Mouse (Mus musculus) embryo, embryonic 11.5 days (tissue): ENCODE measurements around the gene Add3.

Experiments
- DNase-seq: peaks from one replicate; pipeline ENCODE4 v3.0.0-alpha.2; 2012; ENCODE audit warnings: low read depth, low spot score

Add3 gene

GRCm38 (mm10) chr19:53140044-53140803, at the start of gene Add3:
Gene Add3 (plus strand): TSS chr19:53140443.
- no peak for DNase-seq

GRCm38 (mm10) chr19:53090677-53091076, 49.6 kb upstream of the Add3 start:
- DNase-seq, result no peak

- no peak for DNase-seq
These were observed 48.0 kb upstream of the Add3 start for GRCm38 (mm10) chr19:53092251-53092650.

- DNase-seq, result no peak
These were observed 46.9 kb upstream of the Add3 start for GRCm38 (mm10) chr19:53093294-53093693.

GRCm38 (mm10) chr19:53094684-53095083, 45.6 kb upstream of the Add3 start:
- DNase-seq, result no peak

- no peak for DNase-seq
These were observed 38.6 kb upstream of the Add3 start for GRCm38 (mm10) chr19:53101374-53102300.

GRCm38 (mm10) chr19:53105374-53106090, 34.7 kb upstream of the Add3 start:
- DNase-seq, result peak; percentile 54

- no peak for DNase-seq
These were observed 33.3 kb upstream of the Add3 start for GRCm38 (mm10) chr19:53106952-53107351.

GRCm38 (mm10) chr19:53107361-53108247, 32.6 kb upstream of the Add3 start:
- DNase-seq, result no peak

GRCm38 (mm10) chr19:53111996-53112590, 28.1 kb upstream of the Add3 start:
- DNase-seq, result no peak

GRCm38 (mm10) chr19:53119255-53119795, 20.9 kb upstream of the Add3 start:
- no peak for DNase-seq

- no peak for DNase-seq
These were observed 19.8 kb upstream of the Add3 start for GRCm38 (mm10) chr19:53120483-53120882.

GRCm38 (mm10) chr19:53122641-53123241, 17.5 kb upstream of the Add3 start:
- DNase-seq, result no peak

GRCm38 (mm10) chr19:53123301-53123700, 16.9 kb upstream of the Add3 start:
- DNase-seq, result no peak

- DNase-seq, result no peak
These were observed 14.6 kb upstream of the Add3 start for GRCm38 (mm10) chr19:53125679-53126078.

GRCm38 (mm10) chr19:53126546-53126945, 13.7 kb upstream of the Add3 start:
- DNase-seq, result no peak

- no peak for DNase-seq
These were observed 12.6 kb upstream of the Add3 start for GRCm38 (mm10) chr19:53127320-53128291.

GRCm38 (mm10) chr19:53128494-53129337, 11.5 kb upstream of the Add3 start:
- DNase-seq, result no peak
